Mouse (Mus musculus) embryonic stem cell, embryonic (primary cell): ENCODE data around the gene Cacna1c.

Experiments used
- CTCF ChIA-PET, 4 experiments: fragments of 300-600 bp in 2 of 4; fragments of 350-600 bp in 2 of 4; sonication (Branson Sonifier 250); formaldehyde crosslinking; loops; one replicate each; lab custom pipeline; 2022; ENCODE audit warnings: inconsistent platforms in 2 of 4; lab: Charles Lee
- POLR2A ChIA-PET, 4 experiments: fragments of 300-600 bp in 2 of 4; fragments of 350-600 bp in 2 of 4; sonication (Branson Sonifier 250); formaldehyde crosslinking; loops; one replicate each; lab custom pipeline; 2022; ENCODE audit warnings: antibody characterized with exemption in 4 of 4, inconsistent platforms in 1 of 4; lab: Charles Lee

The Cacna1c gene

GRCm38 (mm10) chr6:118759015-118759414 lies 437.2 kb downstream of the Cacna1c start:
- ChIA-PET CTCF (interaction anchor here in 2 of 4 experiments (0.6 to 1.5 kb wide), 2 partner anchors 11 to 26 kb away, joined by 3 read pairs; no protein-coding TSS in a partner anchor), POLR2A (interaction anchor here in 3 of 4 experiments (0.5 to 2.1 kb wide), 4 partner anchors 9 to 441 kb away, joined by 3 to 6 read pairs (median 5); no protein-coding TSS in a partner anchor)

GRCm38 (mm10) chr6:118758290-118758907 lies 437.8 kb downstream of the Cacna1c start:
- ChIA-PET CTCF (interaction anchor here in 2 of 4 experiments (0.6 to 1.5 kb wide), 2 partner anchors 12 to 27 kb away, joined by 3 read pairs; no protein-coding TSS in a partner anchor), POLR2A (interaction anchor here in 3 of 4 experiments (0.5 to 2.1 kb wide), 7 partner anchors 9 to 441 kb away, joined by 3 to 6 read pairs (median 3); no protein-coding TSS in a partner anchor)

GRCm38 (mm10) chr6:118757533-118758289 lies 438.5 kb downstream of the Cacna1c start:
- ChIA-PET CTCF (interaction anchor here in 1 of 4 experiments (1.5 kb wide), 1 partner anchor 13 kb away, joined by 3 read pairs; no protein-coding TSS in a partner anchor), POLR2A (interaction anchor here in 2 of 4 experiments (0.7 to 2.1 kb wide), 5 partner anchors 10 to 51 kb away, joined by 3 to 6 read pairs (median 4); no protein-coding TSS in a partner anchor)

GRCm38 (mm10) chr6:118756511-118756910 lies 439.7 kb downstream of the Cacna1c start:
- CTCF ChIA-PET: no interaction called here
- POLR2A ChIA-PET: interaction anchor here in 1 of 4 experiments (1.3 kb wide), 1 partner anchor 20 kb away, joined by 3 read pairs; no protein-coding TSS in a partner anchor

GRCm38 (mm10) chr6:118755768-118756167 lies 440.4 kb downstream of the Cacna1c start:
- CTCF ChIA-PET: no interaction called here

GRCm38 (mm10) chr6:118754439-118754838 lies 441.8 kb downstream of the Cacna1c start:
- POLR2A ChIA-PET: interaction anchor here in 1 of 4 experiments (1.3 kb wide), 1 partner anchor 16 kb away, joined by 3 read pairs; no protein-coding TSS in a partner anchor
- CTCF ChIA-PET: no interaction called here

More at GRCm38 (mm10) chr6:118755768-118756167, 440.4 kb downstream of the Cacna1c start:
- POLR2A ChIA-PET: interaction anchor here in 1 of 4 experiments (1.3 kb wide), 2 partner anchors 15 to 21 kb away, joined by 3 read pairs; no protein-coding TSS in a partner anchor

GRCm38 (mm10) chr6:118753787-118754186 lies 442.4 kb downstream of the Cacna1c start:
- ChIA-PET POLR2A (interaction anchor here in 1 of 4 experiments (0.6 kb wide), 1 partner anchor 167 kb away, joined by 3 read pairs; no protein-coding TSS in a partner anchor), CTCF (no interaction called here)

- CTCF ChIA-PET: no interaction called here
Observed at GRCm38 (mm10) chr6:118753064-118753463, 443.2 kb downstream of the Cacna1c start.

GRCm38 (mm10) chr6:118749285-118749684 lies 446.9 kb downstream of the Cacna1c start:
- POLR2A ChIA-PET: no interaction called here
- CTCF ChIA-PET: no interaction called here

More at GRCm38 (mm10) chr6:118753064-118753463, 443.2 kb downstream of the Cacna1c start:
- POLR2A ChIA-PET: interaction anchor here in 1 of 4 experiments (0.6 kb wide), 1 partner anchor 166 kb away, joined by 3 read pairs; no protein-coding TSS in a partner anchor

- ChIA-PET CTCF (no interaction called here), POLR2A (no interaction called here)
Observed at GRCm38 (mm10) chr6:118742701-118743100, 453.5 kb downstream of the Cacna1c start.

GRCm38 (mm10) chr6:118741841-118742240 lies 454.4 kb downstream of the Cacna1c start:
- ChIA-PET CTCF (no interaction called here), POLR2A (no interaction called here)

- CTCF ChIA-PET: no interaction called here
- POLR2A ChIA-PET: no interaction called here
Observed at GRCm38 (mm10) chr6:118739961-118740599, 456.1 kb downstream of the Cacna1c start.

GRCm38 (mm10) chr6:118739344-118739743 lies 456.9 kb downstream of the Cacna1c start:
- ChIA-PET POLR2A (no interaction called here), CTCF (interaction anchor here in 1 of 4 experiments (0.6 kb wide), 1 partner anchor 29 kb away, joined by 4 read pairs; no protein-coding TSS in a partner anchor)

GRCm38 (mm10) chr6:118738656-118739055 lies 457.6 kb downstream of the Cacna1c start:
- POLR2A ChIA-PET: no interaction called here
- CTCF ChIA-PET: no interaction called here

- POLR2A ChIA-PET: no interaction called here
Observed at GRCm38 (mm10) chr6:118737078-118737477, 459.1 kb downstream of the Cacna1c start.

GRCm38 (mm10) chr6:118736491-118736890 lies 459.7 kb downstream of the Cacna1c start:
- POLR2A ChIA-PET: no interaction called here
- CTCF ChIA-PET: no interaction called here

More at GRCm38 (mm10) chr6:118737078-118737477, 459.1 kb downstream of the Cacna1c start:
- CTCF ChIA-PET: interaction anchor here in 1 of 4 experiments (0.6 kb wide), 1 partner anchor 1077 kb away, joined by 3 read pairs; no protein-coding TSS in a partner anchor

- CTCF ChIA-PET: interaction anchor here in 1 of 4 experiments (0.6 kb wide), 1 partner anchor 374 kb away, joined by 3 read pairs; no protein-coding TSS in a partner anchor
- POLR2A ChIA-PET: no interaction called here
Observed at GRCm38 (mm10) chr6:118735145-118735544, 461.1 kb downstream of the Cacna1c start.

- CTCF ChIA-PET: no interaction called here
- POLR2A ChIA-PET: no interaction called here
Observed at GRCm38 (mm10) chr6:118731937-118732336, 464.3 kb downstream of the Cacna1c start.
